Mouse (Mus musculus) ovary, postnatal 10 days (tissue): Measurements from ENCODE around the gene Scfd1.
A peak's percentile ranks its signal among the peaks of the same experiment; 100 is the strongest.

Experiments used
- DNase-seq: peaks from one replicate; pipeline ENCODE4 v3.0.0; 2022; ENCODE audit warnings: low spot score

Scfd1 gene

DNA sequence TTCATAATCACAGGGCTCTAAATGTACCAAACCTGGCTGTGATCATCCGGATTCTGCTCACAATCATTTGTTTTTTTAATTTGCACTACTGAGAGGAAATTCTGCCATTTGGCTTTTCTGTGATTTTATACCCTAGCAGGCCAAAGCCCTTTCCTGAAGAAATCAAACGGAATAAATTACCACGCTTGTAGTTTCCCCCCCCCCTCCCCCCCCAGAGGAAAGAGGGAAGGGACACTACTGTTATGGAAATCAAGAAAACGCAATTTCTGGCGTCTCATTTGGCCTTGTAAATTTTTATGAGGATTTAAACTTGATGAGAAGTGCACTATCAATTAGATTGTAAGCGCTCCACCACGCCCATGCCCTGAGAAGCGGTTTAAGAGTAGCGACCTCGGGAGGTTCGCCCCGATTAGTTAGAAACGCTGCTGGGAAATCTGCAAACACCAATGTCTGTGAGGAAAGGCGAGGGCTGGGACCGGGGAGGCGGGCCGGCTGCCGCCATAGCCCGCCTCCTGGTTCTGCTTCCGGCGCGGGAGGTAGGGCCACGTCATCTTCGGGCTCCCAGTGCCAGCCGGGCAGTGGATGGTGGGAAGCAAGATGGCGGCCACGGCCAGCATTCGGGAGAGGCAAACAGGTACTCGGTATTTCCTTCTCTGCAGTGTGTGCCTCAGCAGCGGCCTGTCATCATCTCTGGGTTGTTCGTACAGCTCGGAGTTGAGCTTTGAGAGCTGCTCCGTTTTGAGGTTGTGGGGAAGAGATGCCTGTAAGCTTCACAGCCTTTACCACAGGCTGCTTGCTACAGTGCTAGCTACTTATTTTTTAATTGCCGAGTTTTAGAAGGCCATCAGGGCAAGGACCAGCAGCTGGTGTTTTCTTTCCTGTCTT lies at the start of gene Scfd1:
Gene Scfd1, plus strand, starts transcription at position 508 of the 885 bp plus-strand sequence.
- DNase-seq, result peak; percentile 83

DNA sequence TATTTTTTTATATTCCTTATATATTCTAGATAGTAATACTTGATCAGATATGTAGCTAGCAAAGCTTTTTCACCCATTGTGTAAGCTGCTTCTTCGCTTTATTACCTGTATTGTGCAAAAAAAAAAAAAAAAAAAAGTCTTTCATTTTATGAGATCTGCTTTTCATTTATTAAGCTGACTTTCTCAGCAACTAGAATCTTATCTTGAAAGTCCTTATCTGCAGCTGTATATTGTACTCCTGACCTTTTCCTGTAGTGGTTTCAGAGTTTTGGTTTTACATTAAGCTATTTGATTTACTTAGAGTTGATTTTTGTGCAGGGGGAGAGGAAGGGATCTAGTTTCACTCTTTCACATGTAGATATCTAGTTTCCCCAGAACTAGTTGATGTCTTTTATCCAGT lies 40.3 kb upstream of the Scfd1 start:
- no peak for DNase-seq

DNA sequence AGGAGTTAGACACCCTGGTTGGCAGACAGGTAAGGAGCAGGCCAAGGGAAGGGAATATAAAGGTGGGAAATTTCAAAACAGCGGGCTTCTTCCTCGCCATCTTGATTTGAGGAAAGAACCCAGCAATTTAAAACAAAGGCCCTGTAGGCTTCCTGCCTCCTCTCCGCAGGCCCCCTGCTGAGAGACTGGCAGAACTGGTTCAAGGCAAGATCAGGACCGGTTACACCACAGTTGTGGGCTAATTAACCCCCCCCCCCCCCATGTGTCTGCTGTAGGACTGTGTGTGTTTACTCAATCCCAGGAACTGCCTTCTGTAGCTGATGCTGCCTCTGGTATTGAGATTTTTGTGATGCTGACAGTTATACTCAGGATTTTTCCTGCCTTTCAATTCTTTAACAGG lies 31.2 kb upstream of the Scfd1 start:
- DNase-seq, result no peak

DNA sequence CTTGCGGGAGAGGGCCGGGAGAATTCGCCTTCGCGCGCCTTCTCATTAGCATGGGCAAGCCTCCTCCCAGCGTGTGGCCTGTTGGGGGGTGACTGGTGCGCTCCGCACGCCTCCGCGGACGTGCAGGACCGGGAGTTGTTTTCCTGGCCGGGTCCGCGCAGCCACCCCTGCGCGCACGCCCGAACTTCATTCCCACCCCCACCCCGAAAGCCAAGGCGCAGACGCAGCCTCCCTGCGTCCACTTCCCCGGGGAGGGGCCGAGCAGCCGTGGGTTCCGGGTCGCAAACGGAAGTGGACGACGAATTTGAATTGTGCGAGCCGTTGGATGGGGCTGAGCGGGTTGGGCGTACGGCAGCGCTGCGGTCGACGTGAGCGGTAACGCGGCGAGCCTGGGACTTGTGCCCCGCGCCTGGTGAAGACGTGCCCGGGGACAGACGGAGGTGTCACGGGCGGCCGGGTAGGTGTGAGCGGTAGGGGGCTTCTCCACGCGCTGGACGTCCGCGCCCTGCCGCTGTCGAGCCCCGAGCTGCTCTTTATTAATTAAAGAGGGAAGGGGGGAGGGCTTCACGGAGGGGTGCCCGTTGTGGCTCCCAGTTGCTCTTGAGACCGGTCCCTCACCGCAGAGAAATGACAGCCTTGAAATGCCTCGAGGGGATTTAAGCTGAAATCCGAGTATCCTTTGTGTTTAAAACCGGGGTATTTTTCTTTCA lies 29.2 kb upstream of the Scfd1 start, which contains the start of gene G2e3:
Gene G2e3, plus strand, starts transcription at position 74 of the 710 bp plus-strand sequence.
- peak; percentile 70 for DNase-seq

DNA sequence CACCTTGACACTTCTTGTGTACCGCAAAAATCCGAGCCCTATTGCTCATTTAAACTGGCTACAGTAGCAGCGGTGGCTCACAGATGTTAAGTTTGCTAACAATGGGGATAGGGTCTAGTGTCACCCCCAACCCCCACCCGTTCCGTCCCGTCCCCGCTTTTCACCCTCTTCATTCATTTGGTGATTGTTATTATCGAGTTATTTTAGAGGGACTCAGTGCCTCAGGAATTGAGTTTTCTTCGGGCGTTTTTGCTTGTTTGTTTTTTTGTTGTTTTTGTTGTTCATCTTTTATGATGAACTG lies 28.7 kb upstream of the Scfd1 start:
- no peak for DNase-seq

DNA sequence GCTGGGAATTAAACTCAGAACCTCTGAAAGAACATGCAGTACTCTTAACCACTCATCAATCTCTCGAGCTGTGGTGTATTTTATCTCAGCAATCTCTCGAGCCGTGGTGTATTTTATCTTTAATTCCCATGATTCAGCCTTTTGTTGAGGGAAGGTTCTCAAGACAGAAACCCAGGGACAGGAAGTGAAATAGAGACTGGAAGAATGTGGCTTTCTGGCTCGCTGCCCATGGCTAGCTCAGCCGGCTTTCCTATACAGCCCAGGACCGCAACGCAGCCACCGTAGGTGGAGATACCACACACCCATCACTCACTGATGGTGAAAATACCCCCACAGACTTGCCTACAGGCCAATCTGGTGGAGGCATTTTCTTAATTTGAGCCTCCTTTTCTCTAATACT lies 22.0 kb upstream of the Scfd1 start:
- no peak for DNase-seq

DNA sequence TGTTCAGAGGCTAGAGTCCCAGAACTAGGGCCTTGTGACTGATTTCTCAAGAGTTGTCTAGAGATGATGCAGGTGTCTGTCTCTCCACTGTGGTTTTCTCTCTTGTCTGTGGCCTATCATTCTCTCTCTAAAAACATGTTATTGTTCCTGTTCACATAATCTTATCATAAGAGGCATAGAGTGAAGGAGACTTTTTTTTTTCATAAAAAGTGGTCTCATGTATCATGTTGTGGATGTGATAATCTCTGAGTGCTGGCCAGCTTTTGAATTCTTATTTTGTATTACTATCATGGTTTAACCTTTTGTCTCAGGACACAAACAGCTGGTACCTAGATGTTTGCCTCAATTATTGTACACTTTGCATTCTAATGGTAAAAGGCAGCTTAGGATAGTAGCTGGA lies 16.0 kb upstream of the Scfd1 start:
- DNase-seq, result no peak

DNA sequence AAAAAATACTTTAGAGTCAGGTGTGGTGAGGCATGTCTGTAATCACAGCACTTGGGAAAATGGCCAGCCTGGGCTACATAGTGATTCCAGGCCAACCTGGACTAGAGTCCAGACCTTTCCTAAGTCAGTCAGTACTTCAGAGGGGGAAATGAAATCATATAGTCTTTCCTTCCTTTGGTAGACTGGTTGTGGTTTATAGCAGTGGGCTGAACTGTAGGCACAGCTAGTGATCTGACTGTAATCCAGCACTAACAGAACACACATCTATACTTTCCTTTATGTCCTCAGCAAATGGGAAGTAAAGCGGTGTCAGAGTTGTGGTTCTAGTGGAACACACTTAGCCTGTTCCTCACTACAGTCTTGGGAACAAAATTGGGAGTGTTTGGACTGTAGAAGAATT lies 14.4 kb upstream of the Scfd1 start:
- DNase-seq, result no peak

DNA sequence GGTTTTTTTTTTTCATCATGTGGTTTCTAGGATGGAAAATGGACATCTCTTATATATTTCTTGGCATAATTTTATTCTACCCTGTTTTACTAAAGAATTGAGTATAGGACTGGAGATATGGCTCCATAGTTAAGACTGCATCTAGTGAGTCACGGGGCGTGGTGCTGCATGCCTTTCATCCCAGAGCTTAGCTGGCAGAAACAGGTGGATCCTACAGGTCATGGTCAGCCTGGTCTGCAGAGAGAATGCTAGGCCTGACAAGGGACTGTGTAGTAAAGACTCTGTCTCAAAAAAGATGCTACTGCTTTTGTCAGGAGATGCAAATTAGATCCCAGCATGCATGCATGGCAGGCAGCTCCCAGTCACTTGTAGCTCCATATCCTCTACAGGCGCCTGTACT lies 8.8 kb upstream of the Scfd1 start:
- no peak for DNase-seq

DNA sequence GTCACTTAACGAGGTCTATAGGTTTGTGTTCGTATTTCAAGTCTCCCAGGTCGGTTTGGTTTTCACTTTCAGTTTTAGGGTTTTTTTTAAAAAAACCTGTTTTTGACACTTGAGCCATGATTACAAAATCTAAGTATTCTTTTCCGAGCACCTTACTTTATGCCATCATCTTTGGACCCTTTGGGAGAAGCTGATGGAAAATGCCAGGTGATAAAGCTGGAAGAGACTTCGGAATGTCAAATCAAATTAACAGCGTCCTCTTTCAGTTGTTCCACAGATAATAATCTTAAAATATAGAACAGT lies 529 bp downstream of the Scfd1 start:
- DNase-seq, result no peak

DNA sequence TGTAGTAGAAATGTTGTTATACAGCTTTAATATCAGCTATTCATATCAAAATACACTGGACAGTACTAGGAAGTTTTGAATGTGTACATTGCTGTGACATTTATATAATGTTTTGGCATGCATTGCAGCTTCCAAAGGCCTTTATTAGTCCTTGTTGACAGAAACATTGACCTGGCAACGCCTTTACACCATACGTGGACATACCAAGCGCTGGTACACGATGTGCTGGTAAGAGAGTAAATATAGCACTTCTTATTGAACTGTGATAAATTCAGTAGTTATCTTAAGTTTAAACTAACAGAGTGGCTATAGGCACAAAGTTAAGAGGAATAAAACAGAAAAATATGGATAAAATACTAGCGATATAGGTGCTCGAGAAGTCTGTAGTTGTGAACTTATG lies 22.6 kb downstream of the Scfd1 start:
- no peak for DNase-seq

DNA sequence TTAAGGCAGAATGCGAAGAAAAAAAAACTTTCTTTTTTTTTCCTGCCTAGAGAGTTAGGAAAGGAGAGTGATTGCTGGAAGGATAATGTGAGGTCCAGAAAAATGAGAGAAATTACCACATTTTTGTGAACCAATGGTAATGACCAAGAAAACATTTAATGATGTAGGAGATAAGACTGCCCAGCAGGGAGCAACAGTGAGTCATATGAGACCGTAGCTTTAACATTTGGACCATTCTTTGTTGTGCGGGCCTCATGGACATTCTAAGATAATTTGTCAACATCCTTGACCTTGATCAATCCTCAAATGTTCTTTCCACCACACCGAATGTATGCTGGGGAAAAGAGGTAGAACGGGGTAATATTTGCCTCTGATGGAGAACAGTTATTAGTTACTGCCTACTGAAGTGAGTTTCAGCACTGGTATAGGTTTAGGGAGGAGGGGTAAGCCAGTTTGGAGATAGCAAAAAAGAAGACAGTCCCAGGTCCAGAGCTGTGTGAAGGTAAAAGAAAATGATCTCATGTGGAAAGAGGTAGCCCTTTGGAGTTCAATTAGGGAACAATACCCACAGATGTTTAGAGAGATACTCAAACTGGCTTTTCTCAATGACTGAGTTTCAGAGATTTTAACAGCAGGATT lies 24.9 kb downstream of the Scfd1 start:
- DNase-seq, result no peak

DNA sequence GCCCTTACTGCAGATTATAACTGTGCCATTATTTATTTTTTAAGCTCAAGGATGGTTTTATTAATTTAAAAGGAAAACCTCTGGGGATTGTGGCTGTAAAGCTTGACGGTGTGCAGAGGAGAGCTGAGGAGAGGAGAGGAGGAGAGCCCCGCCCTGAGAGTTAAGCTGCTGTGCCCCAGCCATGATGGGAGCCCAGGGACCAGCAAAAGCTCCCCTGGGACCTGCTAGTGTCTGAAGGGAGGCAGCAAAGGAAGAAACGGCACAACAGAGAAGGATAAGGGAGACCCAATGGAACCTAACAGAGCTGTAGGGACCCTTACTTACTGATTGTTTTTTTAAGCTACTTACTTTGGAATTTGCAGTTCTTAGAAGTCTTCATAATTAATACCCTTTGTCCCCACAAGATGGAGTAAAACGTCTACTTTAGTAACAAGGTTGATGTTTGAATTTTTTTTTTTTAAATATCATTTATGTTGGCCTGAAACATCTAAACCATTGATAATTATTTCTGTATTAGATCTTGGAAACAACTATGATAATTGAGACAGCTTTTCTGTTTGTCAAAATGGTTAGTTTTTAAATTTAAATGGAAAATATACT lies 26.8 kb downstream of the Scfd1 start:
- no peak for DNase-seq

DNA sequence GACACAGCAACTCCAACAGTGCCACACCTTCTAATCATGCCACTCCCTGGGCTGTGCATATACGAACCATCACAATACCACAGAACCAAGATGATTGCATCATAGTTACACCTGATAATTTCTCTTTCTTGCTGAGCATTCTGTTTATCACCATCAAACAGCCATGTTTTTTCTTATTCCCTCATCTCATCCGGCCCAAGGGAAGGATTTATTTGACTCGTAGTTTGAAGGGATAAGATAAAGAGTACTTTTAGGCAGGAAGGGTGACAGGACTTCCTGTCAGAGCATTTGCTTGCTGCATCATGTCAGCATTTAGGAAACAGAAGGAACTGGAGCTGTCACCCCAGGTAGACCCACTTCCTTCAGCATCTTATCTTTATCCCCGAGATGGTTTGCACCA lies 34.1 kb downstream of the Scfd1 start:
- no peak for DNase-seq

DNA sequence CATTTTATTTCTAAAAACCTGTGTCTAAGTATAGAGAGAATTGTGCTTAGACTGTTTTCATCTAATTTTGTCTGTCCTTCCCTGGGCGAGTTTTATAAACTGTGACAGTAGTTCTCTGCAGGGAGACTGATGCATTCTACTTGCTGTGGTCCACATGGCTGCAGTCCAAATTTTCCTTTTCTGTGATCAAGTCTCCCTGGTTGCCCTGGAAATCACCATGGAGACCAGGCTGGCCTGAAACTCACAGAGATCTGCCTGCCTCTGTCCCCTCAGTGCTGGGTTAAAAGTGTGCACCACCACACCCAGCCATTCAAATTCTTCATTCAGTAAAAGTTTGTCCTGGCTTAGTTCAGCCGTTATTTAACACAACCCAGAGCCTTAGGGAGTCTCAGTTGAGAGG lies 60.2 kb downstream of the Scfd1 start:
- DNase-seq, result no peak

DNA sequence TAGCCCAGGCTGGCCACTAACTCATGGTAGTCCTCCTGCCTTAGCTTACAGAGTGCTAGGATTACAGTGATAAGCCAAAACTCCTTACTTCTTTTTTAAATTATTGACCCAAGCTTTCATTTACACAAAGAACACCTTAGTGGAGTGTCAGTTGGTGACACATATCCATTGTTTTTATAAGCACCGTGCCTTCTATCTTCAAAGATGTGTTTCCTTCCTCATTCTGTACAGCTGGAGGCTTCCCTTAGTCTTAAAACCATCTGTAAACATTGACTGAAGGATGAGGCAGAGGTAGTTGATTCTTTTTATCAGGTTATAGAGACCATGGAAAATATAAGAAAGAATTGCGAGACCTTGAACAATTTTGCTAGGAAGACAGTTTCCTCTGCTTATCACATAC lies 61.0 kb downstream of the Scfd1 start:
- DNase-seq, result no peak

DNA sequence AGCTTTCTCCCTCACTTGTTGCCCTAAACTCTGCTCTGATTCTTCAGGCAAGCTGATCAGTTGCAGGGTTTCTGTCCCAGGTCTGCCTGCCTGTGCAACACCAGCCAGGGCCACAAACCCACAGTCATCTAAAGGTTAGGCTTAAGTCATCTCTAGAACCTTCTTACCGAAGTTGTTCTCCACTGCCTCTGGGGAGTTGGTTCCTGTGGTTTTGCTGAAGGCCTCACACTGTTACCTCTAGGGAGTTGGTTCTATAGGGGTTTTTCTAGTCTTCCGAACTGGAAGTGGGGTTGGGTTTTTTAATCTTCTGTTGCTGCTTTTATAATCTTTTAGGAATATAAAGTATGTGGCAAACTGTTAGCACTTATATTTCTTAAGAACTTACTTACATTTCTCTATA lies 72.0 kb downstream of the Scfd1 start:
- DNase-seq, result no peak

DNA sequence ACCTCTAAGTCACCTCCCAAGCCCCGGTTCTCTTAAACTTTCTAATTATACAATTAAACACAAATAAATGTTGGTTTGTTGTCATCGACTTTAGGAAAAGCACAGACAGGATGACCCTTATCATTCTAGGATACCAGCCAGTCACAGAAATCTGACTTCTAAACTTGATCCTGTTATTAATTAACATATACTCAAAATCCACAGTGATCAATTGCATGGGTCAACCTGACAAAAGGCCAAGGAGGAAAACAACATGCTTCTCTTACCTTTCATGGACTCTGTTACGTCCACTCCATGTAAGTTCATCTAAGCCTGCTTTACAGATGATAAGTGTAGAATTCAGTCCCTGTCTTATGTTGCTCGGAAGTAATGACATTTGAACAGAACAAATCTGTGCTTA lies 93.6 kb downstream of the Scfd1 start:
- DNase-seq, result no peak

DNA sequence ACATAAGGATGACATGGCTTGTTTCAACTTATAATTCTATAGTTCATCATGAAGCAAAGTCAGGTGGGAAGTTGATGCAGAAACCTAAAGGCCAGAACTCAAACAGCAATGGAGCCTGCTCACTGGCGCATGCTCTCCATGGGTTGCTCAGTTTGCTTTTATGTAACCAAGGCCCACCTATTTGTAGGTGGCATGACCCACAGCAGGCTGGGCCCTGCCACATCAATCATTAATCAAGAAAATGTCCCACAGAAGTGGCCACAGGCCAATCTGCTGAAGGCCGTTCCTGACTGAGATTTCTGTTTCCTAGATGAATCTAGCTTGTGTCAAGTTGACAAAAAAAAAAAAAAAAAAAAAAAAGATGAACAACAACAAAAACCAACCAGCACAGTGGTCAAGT lies 103.9 kb downstream of the Scfd1 start:
- DNase-seq, result no peak

DNA sequence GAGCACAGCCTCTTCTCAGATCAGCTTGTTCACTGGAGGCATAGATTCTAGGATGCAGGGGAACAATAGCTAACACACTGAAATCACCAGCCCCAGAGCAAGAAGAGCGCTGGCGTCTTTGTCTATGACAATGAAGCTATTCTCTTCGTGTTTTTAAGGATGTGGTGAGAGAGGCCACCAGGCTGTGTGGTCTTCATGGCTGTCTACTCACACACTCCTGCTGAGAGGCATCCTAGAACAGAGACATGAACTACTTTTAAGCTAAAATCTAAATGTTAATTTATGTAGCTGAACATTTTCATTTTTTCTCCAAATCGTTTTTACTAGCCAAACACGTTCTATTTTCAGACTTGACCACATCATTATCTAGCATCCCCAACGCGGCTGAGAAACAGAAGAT lies 114.7 kb downstream of the Scfd1 start:
- DNase-seq, result no peak

DNA sequence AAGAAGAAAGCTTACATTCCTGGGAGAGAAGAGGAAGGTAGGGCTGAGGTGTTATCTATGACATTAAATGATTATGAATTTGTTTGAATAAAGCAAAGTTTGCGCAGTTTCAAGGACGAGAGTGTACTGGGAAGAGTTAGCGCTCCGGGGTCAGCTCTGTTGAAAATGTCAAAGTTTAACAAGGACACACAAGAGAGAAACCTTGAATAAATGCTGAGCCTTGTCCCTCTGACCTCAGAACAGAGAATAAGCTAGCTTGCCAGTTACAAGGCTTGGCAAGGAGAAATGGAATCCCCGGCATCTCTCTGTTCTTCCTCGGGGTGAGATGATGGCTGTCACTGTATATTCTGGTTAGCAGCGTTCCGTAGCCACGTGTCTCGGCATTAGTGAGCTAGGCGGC lies 116.2 kb downstream of the Scfd1 start:
- no peak for DNase-seq

DNA sequence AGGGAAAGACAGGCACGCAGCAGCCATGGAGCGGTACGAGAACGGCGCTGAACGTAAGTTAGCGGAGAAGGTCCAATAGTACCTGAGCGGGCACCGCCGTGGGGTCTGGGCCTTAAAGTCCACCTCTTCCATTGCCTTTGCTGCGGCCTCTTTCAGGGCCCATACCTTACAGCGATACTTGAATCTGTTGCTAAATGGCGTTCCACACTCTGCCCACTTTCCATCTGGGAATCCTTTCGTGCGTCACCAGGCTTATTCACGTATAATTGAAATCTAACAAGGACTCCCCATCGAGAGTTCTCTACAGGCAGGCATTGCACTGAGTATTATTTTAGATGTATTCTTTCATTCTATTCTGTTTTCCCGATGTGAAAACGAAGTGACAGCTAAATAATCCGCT lies 117.3 kb downstream of the Scfd1 start:
- no peak for DNase-seq
